Mouse (Mus musculus) lung, adult 2 months (tissue): ENCODE data around the gene Acot11.
A peak's percentile ranks its signal among the peaks of the same experiment; 100 is the strongest.

ENCODE experiments used
- CTCF ChIP-seq: fragments of 200-500 bp; IDR thresholded peaks from 2 replicates; pipeline ENCODE4 v1.5.1; 2011; ENCODE audit warnings: mild to moderate bottlenecking, low read length, control low read depth; ENCODE audit not compliant: insufficient read depth
- POLR2A ChIP-seq: fragments of 200-500 bp; IDR thresholded peaks from 2 replicates; pipeline ENCODE4 v1.6.1; 2011; ENCODE audit warnings: low read depth, mild to moderate bottlenecking, control low read depth, low read length, borderline replicate concordance; ENCODE audit errors: extremely low read depth

GRCm38 (mm10) chr4:106810039-106810438, 5.2 kb upstream of the Acot11 start:
- TF ChIP-seq CTCF (peak; percentile 53), POLR2A (no peak)
